Mouse (Mus musculus): ENCODE results near the gene Hmx3. TPM values are rescaled to one million over a fixed set of nuclear protein-coding genes. Genes with fewer than 3 reads are reported as not detected.

The Hmx3 gene
- total RNA-seq (2021) = not detected

- intact Hi-C loops (cut with DNase I) = loop anchor here (10.0 kb wide), 2 partner anchors 203 to 673 kb away; no protein-coding TSS in a partner anchor
- DNase-seq = no peak
Measured at GRCm38 (mm10) chr7:131542115-131542871, at the start of gene Hmx3. Gene Hmx3, plus strand, starts transcription at chr7:131542867.

- no peak for DNase-seq
- intact Hi-C loops (cut with DNase I) = no loop called here
Measured at GRCm38 (mm10) chr7:131503739-131504138, 38.9 kb upstream of the Hmx3 start.

GRCm38 (mm10) chr7:131539979-131540378 is 2.7 kb upstream of the Hmx3 start:
- intact Hi-C loops (cut with DNase I) = loop anchor here (10.0 kb wide), 3 partner anchors 105 to 675 kb away; no protein-coding TSS in a partner anchor
- peak; percentile 91 for DNase-seq

GRCm38 (mm10) chr7:131541184-131542114 is 1.2 kb upstream of the Hmx3 start:
- intact Hi-C loops (cut with DNase I) = loop anchor here (10.0 kb wide), 2 partner anchors 203 to 673 kb away; no protein-coding TSS in a partner anchor
- no peak for DNase-seq

GRCm38 (mm10) chr7:131542872-131543622 is 380 bp downstream of the Hmx3 start:
- no peak for DNase-seq

GRCm38 (mm10) chr7:131543623-131544481 is 1.2 kb downstream of the Hmx3 start:
- DNase-seq = no peak
- intact Hi-C loops (cut with DNase I) = loop anchor here (10.0 kb wide), 2 partner anchors 201 to 671 kb away; no protein-coding TSS in a partner anchor

More at GRCm38 (mm10) chr7:131542872-131543622, 380 bp downstream of the Hmx3 start:
- intact Hi-C loops (cut with DNase I) = loop anchor here (10.0 kb wide), 2 partner anchors 202 to 672 kb away; no protein-coding TSS in a partner anchor

GRCm38 (mm10) chr7:131544871-131545270 is 2.2 kb downstream of the Hmx3 start:
- intact Hi-C loops (cut with DNase I) = loop anchor here (10.0 kb wide), 2 partner anchors 200 to 670 kb away; no protein-coding TSS in a partner anchor
- no peak for DNase-seq

GRCm38 (mm10) chr7:131545701-131546385 is 3.2 kb downstream of the Hmx3 start:
- DNase-seq = no peak
- intact Hi-C loops (cut with DNase I) = loop anchor here (10.0 kb wide), 2 partner anchors 199 to 669 kb away; no protein-coding TSS in a partner anchor

GRCm38 (mm10) chr7:131546423-131546822 is 3.8 kb downstream of the Hmx3 start:
- no peak for DNase-seq
- intact Hi-C loops (cut with DNase I) = loop anchor here (10.0 kb wide), 2 partner anchors 198 to 668 kb away; no protein-coding TSS in a partner anchor

- intact Hi-C loops (cut with DNase I) = loop anchor here (10.0 kb wide), 2 partner anchors 197 to 667 kb away; no protein-coding TSS in a partner anchor
- no peak for DNase-seq
Measured at GRCm38 (mm10) chr7:131547481-131547880, 4.8 kb downstream of the Hmx3 start.

GRCm38 (mm10) chr7:131548473-131548872 is 5.8 kb downstream of the Hmx3 start, which contains the start of gene Hmx2:
Gene Hmx2, plus strand, starts transcription at chr7:131548773.
- no peak for DNase-seq
- intact Hi-C loops (cut with DNase I) = loop anchor here (10.0 kb wide), 2 partner anchors 196 to 666 kb away; no protein-coding TSS in a partner anchor

GRCm38 (mm10) chr7:131551471-131551870 is 8.8 kb downstream of the Hmx3 start:
- intact Hi-C loops (cut with DNase I) = loop anchor here (5.0 kb wide), 1 partner anchor 331 kb away; no protein-coding TSS in a partner anchor
- DNase-seq = no peak

- intact Hi-C loops (cut with DNase I) = loop anchor here (5.0 kb wide), 1 partner anchor 330 kb away; no protein-coding TSS in a partner anchor
- no peak for DNase-seq
Measured at GRCm38 (mm10) chr7:131551931-131552741, 9.5 kb downstream of the Hmx3 start.

- intact Hi-C loops (cut with DNase I) = loop anchor here (5.0 kb wide), 1 partner anchor 330 kb away; no protein-coding TSS in a partner anchor
- DNase-seq = no peak
Measured at GRCm38 (mm10) chr7:131552781-131553180, 10.1 kb downstream of the Hmx3 start.

- intact Hi-C loops (cut with DNase I) = loop anchor here (5.0 kb wide), 1 partner anchor 329 kb away; no protein-coding TSS in a partner anchor
- DNase-seq = no peak
Measured at GRCm38 (mm10) chr7:131553771-131554175, 11.1 kb downstream of the Hmx3 start.

- DNase-seq = no peak
- intact Hi-C loops (cut with DNase I) = loop anchor here (5.0 kb wide), 1 partner anchor 328 kb away; no protein-coding TSS in a partner anchor
Measured at GRCm38 (mm10) chr7:131554341-131555180, 11.9 kb downstream of the Hmx3 start.

Data from left cerebral cortex, postnatal 4 days (tissue).